Mouse (Mus musculus) CD4-positive, CD25-positive, alpha-beta regulatory T cell, adult 2 months (primary cell): ENCODE measurements around the gene Ptgdr2.

Experiments
- DNase-seq: peaks from one replicate; pipeline ENCODE4 v3.0.0-alpha.2; 2012; ENCODE audit warnings: low read depth, low spot score

Ptgdr2 gene

GRCm38 (mm10) chr19:10937110-10937563, at the start of gene Ptgdr2:
Gene Ptgdr2 (plus strand): TSS chr19:10937160.
- no peak for DNase-seq

GRCm38 (mm10) chr19:10892201-10892600, 44.8 kb upstream of the Ptgdr2 start:
- no peak for DNase-seq

- peak; percentile 98 for DNase-seq
Observed at GRCm38 (mm10) chr19:10895016-10895528, 41.9 kb upstream of the Ptgdr2 start, which contains the start of gene Prpf19. Gene Prpf19 (plus strand): TSS chr19:10895231.

- DNase-seq = no peak
Observed at GRCm38 (mm10) chr19:10895708-10896107, 41.3 kb upstream of the Ptgdr2 start.

GRCm38 (mm10) chr19:10896849-10897248, 40.1 kb upstream of the Ptgdr2 start:
- no peak for DNase-seq

GRCm38 (mm10) chr19:10897491-10897890, 39.5 kb upstream of the Ptgdr2 start:
- no peak for DNase-seq

- no peak for DNase-seq
Observed at GRCm38 (mm10) chr19:10900315-10900714, 36.6 kb upstream of the Ptgdr2 start.

GRCm38 (mm10) chr19:10901046-10901445, 35.9 kb upstream of the Ptgdr2 start:
- no peak for DNase-seq

GRCm38 (mm10) chr19:10904512-10904911, 32.4 kb upstream of the Ptgdr2 start:
- DNase-seq = no peak

- no peak for DNase-seq
Observed at GRCm38 (mm10) chr19:10904927-10905727, 31.8 kb upstream of the Ptgdr2 start.

- no peak for DNase-seq
Observed at GRCm38 (mm10) chr19:10905728-10906000, 31.3 kb upstream of the Ptgdr2 start.

GRCm38 (mm10) chr19:10907891-10908290, 29.1 kb upstream of the Ptgdr2 start:
- peak; percentile 67 for DNase-seq

- no peak for DNase-seq
Observed at GRCm38 (mm10) chr19:10909087-10909721, 27.8 kb upstream of the Ptgdr2 start.

- DNase-seq = no peak
Observed at GRCm38 (mm10) chr19:10914291-10914690, 22.7 kb upstream of the Ptgdr2 start.

GRCm38 (mm10) chr19:10914870-10915269, 22.1 kb upstream of the Ptgdr2 start:
- DNase-seq = no peak

- no peak for DNase-seq
Observed at GRCm38 (mm10) chr19:10916506-10916905, 20.5 kb upstream of the Ptgdr2 start.

- no peak for DNase-seq
Observed at GRCm38 (mm10) chr19:10918321-10918991, 18.5 kb upstream of the Ptgdr2 start.

- DNase-seq = no peak
Observed at GRCm38 (mm10) chr19:10920532-10920931, 16.4 kb upstream of the Ptgdr2 start, which contains the start of gene Zp1. Gene Zp1 (minus strand): TSS chr19:10920632.

- DNase-seq = no peak
Observed at GRCm38 (mm10) chr19:10921058-10921457, 15.9 kb upstream of the Ptgdr2 start.

GRCm38 (mm10) chr19:10924220-10924619, 12.7 kb upstream of the Ptgdr2 start:
- DNase-seq = no peak

- DNase-seq = no peak
Observed at GRCm38 (mm10) chr19:10926123-10926621, 10.8 kb upstream of the Ptgdr2 start.

GRCm38 (mm10) chr19:10926666-10927065, 10.3 kb upstream of the Ptgdr2 start:
- DNase-seq = no peak
